Mouse (Mus musculus): Measurements from ENCODE around the gene Wdr20. TPM values are rescaled to one million over a fixed set of nuclear protein-coding genes. Genes with fewer than 3 reads are reported as not detected.
"Not testable (repeated sequence)": the region's sequence is repeated elsewhere in the genome, so short reads cannot be mapped to it uniquely, and the experiment has no call there.

Wdr20 gene
- 30.1 and 30.9 TPM in 2 replicates for polyA plus RNA-seq (2015; fragmentation: Nextera tagmentation; extraction: Ambion mirVana)

- peaks cover 5% of the 10 kb centered on the region; the same call in 1 of the 2 replicates for H3K27me3 ChIP-seq (replicated peaks; ENCODE audit: control insufficient read depth, insufficient read depth, low read length)
- H3K9ac ChIP-seq (replicated peaks; ENCODE audit: low read depth, low read length) = peak within 1 kb of the TSS; percentile 93
- H3K36me3 ChIP-seq (ENCODE audit: control insufficient read depth, insufficient read depth) = no peaks in the 10 kb centered on the region
- ATAC-seq = peak; percentile 95
- peak within 1 kb of the TSS; percentile 91 for H3K27ac ChIP-seq (ENCODE audit: low read length)
- H3K4me2 ChIP-seq (ENCODE audit: low read length) = peak within 1 kb of the TSS; percentile 78
- peak within 1 kb of the TSS; percentile 99 for H3K4me3 ChIP-seq (replicated peaks; ENCODE audit: low read length)
- H3K4me1 ChIP-seq (replicated peaks; ENCODE audit: control insufficient read depth, insufficient read depth, low read length) = peaks cover 20% of the 10 kb centered on the region
- WGBS = under 1% methylated on average over 69 of the region's 69 CpGs
- no peaks in the 10 kb centered on the region for H3K9me3 ChIP-seq (ENCODE audit: control insufficient read depth, low read length)
Measured at GRCm38 (mm10) chr12:110737170-110738157, at the start of gene Wdr20. TSS of gene Wdr20 (plus strand) at chr12:110737944.

- 93% methylated on average over 3 of the region's 3 CpGs for WGBS
- not testable (repeated sequence) for H3K9me3 ChIP-seq (ENCODE audit: control insufficient read depth, low read length); H3K27me3 ChIP-seq (replicated peaks; ENCODE audit: control insufficient read depth, insufficient read depth, low read length); H3K4me3 ChIP-seq (replicated peaks; ENCODE audit: low read length); H3K4me1 ChIP-seq (replicated peaks; ENCODE audit: control insufficient read depth, insufficient read depth, low read length); H3K9ac ChIP-seq (replicated peaks; ENCODE audit: low read depth, low read length); H3K27ac ChIP-seq (ENCODE audit: low read length); H3K4me2 ChIP-seq (ENCODE audit: low read length); ATAC-seq
- peaks cover 19% of the 10 kb centered on the region for H3K36me3 ChIP-seq (ENCODE audit: control insufficient read depth, insufficient read depth)
Measured at GRCm38 (mm10) chr12:110688921-110689320, 48.8 kb upstream of the Wdr20 start.

GRCm38 (mm10) chr12:110689919-110690643, 47.7 kb upstream of the Wdr20 start:
- no peaks in the 10 kb centered on the region for H3K9me3 ChIP-seq (ENCODE audit: control insufficient read depth, low read length)
- WGBS = 86% methylated on average over 6 of the region's 6 CpGs
- H3K36me3 ChIP-seq (ENCODE audit: control insufficient read depth, insufficient read depth) = peaks cover 23% of the 10 kb centered on the region
- peaks cover 15% of the 10 kb centered on the region for H3K4me1 ChIP-seq (replicated peaks; ENCODE audit: control insufficient read depth, insufficient read depth, low read length)
- no peaks in the 10 kb centered on the region for H3K27me3 ChIP-seq (replicated peaks; ENCODE audit: control insufficient read depth, insufficient read depth, low read length)
- H3K4me3 ChIP-seq (replicated peaks; ENCODE audit: low read length) = no peak overlapping the region
- ATAC-seq = no peak
- H3K4me2 ChIP-seq (ENCODE audit: low read length) = no peak overlapping the region
- no peak overlapping the region for H3K9ac ChIP-seq (replicated peaks; ENCODE audit: low read depth, low read length)
- H3K27ac ChIP-seq (ENCODE audit: low read length) = no peak overlapping the region

GRCm38 (mm10) chr12:110693378-110693777, 44.4 kb upstream of the Wdr20 start:
- H3K27me3 ChIP-seq (replicated peaks; ENCODE audit: control insufficient read depth, insufficient read depth, low read length); ATAC-seq; H3K9ac ChIP-seq (replicated peaks; ENCODE audit: low read depth, low read length); H3K9me3 ChIP-seq (ENCODE audit: control insufficient read depth, low read length); H3K4me2 ChIP-seq (ENCODE audit: low read length); H3K4me3 ChIP-seq (replicated peaks; ENCODE audit: low read length); H3K27ac ChIP-seq (ENCODE audit: low read length): not testable (repeated sequence)
- peaks cover 16% of the 10 kb centered on the region for H3K4me1 ChIP-seq (replicated peaks; ENCODE audit: control insufficient read depth, insufficient read depth, low read length)
- H3K36me3 ChIP-seq (ENCODE audit: control insufficient read depth, insufficient read depth) = peaks cover 19% of the 10 kb centered on the region
- 55% methylated on average over 5 of the region's 5 CpGs for WGBS

GRCm38 (mm10) chr12:110695676-110696171, 42.0 kb upstream of the Wdr20 start:
- Histone ChIP-seq H3K9ac (replicated peaks; ENCODE audit: low read depth, low read length) (peak overlapping the region; percentile 99), H3K9me3 (ENCODE audit: control insufficient read depth, low read length) (no peaks in the 10 kb centered on the region)
- WGBS = under 1% methylated on average over 55 of the region's 55 CpGs

GRCm38 (mm10) chr12:110696173-110696974, 41.4 kb upstream of the Wdr20 start:
- under 1% methylated on average over 86 of the region's 89 CpGs for WGBS
- ATAC-seq = peak; percentile 95

More at GRCm38 (mm10) chr12:110695676-110696171, 42.0 kb upstream of the Wdr20 start:
- no peak; the same call in none of the 2 replicates for ATAC-seq
- H3K27ac ChIP-seq (ENCODE audit: low read length) = peak overlapping the region; percentile 98
- peak overlapping the region; percentile 52 for H3K4me2 ChIP-seq (ENCODE audit: low read length)
- H3K4me3 ChIP-seq (replicated peaks; ENCODE audit: low read length) = peak overlapping the region; percentile 99
- H3K27me3 ChIP-seq (replicated peaks; ENCODE audit: control insufficient read depth, insufficient read depth, low read length) = 0 out of 2 replicates have a peak, but pooled peaks cover 2% of the 10 kb centered on the region
- H3K36me3 ChIP-seq (ENCODE audit: control insufficient read depth, insufficient read depth) = peaks cover 10% of the 10 kb centered on the region
- H3K4me1 ChIP-seq (replicated peaks; ENCODE audit: control insufficient read depth, insufficient read depth, low read length) = peaks cover 16% of the 10 kb centered on the region

GRCm38 (mm10) chr12:110696975-110697400, 40.8 kb upstream of the Wdr20 start:
- H3K4me2 ChIP-seq (ENCODE audit: low read length) = peak overlapping the region; percentile 83
- H3K4me3 ChIP-seq (replicated peaks; ENCODE audit: low read length) = peak overlapping the region; percentile 99
- WGBS = 43% methylated on average over 9 of the region's 9 CpGs
- peaks cover 10% of the 10 kb centered on the region for H3K36me3 ChIP-seq (ENCODE audit: control insufficient read depth, insufficient read depth)
- no peak for ATAC-seq
- H3K27ac ChIP-seq (ENCODE audit: low read length) = peak overlapping the region; percentile 90; the same call in 1 of the 2 replicates
- H3K4me1 ChIP-seq (replicated peaks; ENCODE audit: control insufficient read depth, insufficient read depth, low read length) = peaks cover 16% of the 10 kb centered on the region
- H3K9me3 ChIP-seq (ENCODE audit: control insufficient read depth, low read length) = no peaks in the 10 kb centered on the region
- H3K9ac ChIP-seq (replicated peaks; ENCODE audit: low read depth, low read length) = peak overlapping the region; percentile 91
- 0 out of 2 replicates have a peak, but pooled peaks cover 2% of the 10 kb centered on the region for H3K27me3 ChIP-seq (replicated peaks; ENCODE audit: control insufficient read depth, insufficient read depth, low read length)

More at GRCm38 (mm10) chr12:110696173-110696974, 41.4 kb upstream of the Wdr20 start:
- H3K27me3 ChIP-seq (replicated peaks; ENCODE audit: control insufficient read depth, insufficient read depth, low read length) = 0 out of 2 replicates have a peak, but pooled peaks cover 2% of the 10 kb centered on the region
- no peaks in the 10 kb centered on the region for H3K9me3 ChIP-seq (ENCODE audit: control insufficient read depth, low read length)
- H3K4me2 ChIP-seq (ENCODE audit: low read length) = peak overlapping the region; percentile 83
- H3K4me3 ChIP-seq (replicated peaks; ENCODE audit: low read length) = peak overlapping the region; percentile 99
- H3K4me1 ChIP-seq (replicated peaks; ENCODE audit: control insufficient read depth, insufficient read depth, low read length) = peaks cover 16% of the 10 kb centered on the region
- peaks cover 10% of the 10 kb centered on the region for H3K36me3 ChIP-seq (ENCODE audit: control insufficient read depth, insufficient read depth)
- H3K9ac ChIP-seq (replicated peaks; ENCODE audit: low read depth, low read length) = peak overlapping the region; percentile 99
- peak overlapping the region; percentile 98 for H3K27ac ChIP-seq (ENCODE audit: low read length)

GRCm38 (mm10) chr12:110697457-110697856, 40.3 kb upstream of the Wdr20 start:
- no peak overlapping the region for H3K27ac ChIP-seq (ENCODE audit: low read length)
- peaks cover 8% of the 10 kb centered on the region for H3K36me3 ChIP-seq (ENCODE audit: control insufficient read depth, insufficient read depth)
- no peak for ATAC-seq
- 73% methylated on average over 5 of the region's 5 CpGs for WGBS
- H3K9me3 ChIP-seq (ENCODE audit: control insufficient read depth, low read length) = no peaks in the 10 kb centered on the region
- H3K4me1 ChIP-seq (replicated peaks; ENCODE audit: control insufficient read depth, insufficient read depth, low read length) = peaks cover 16% of the 10 kb centered on the region
- no peak overlapping the region for H3K9ac ChIP-seq (replicated peaks; ENCODE audit: low read depth, low read length)
- H3K4me2 ChIP-seq (ENCODE audit: low read length) = no peak overlapping the region
- H3K4me3 ChIP-seq (replicated peaks; ENCODE audit: low read length) = no peak overlapping the region
- 0 out of 2 replicates have a peak, but pooled peaks cover 2% of the 10 kb centered on the region for H3K27me3 ChIP-seq (replicated peaks; ENCODE audit: control insufficient read depth, insufficient read depth, low read length)

Measured in forebrain, embryonic 16.5 days (tissue).